Mouse (Mus musculus) layer of hippocampus, postnatal 36 days (tissue): Measurements from ENCODE around the gene Mucl3. TPM values are rescaled to one million over a fixed set of nuclear protein-coding genes. Genes with fewer than 3 reads are reported as not detected.

Experiments used
- DNase-seq, 2 experiments: peaks; one replicate each; pipeline ENCODE4 v3.0.0; 2022
- total RNA-seq, 2 experiments: library from RNA; stranded (reverse); gene quantifications; 2 replicates each; pipeline ENCODE4 v1.2.3; 2021

The Mucl3 gene
- total RNA-seq, 2 experiments from 2014 or later: not detected

DNA sequence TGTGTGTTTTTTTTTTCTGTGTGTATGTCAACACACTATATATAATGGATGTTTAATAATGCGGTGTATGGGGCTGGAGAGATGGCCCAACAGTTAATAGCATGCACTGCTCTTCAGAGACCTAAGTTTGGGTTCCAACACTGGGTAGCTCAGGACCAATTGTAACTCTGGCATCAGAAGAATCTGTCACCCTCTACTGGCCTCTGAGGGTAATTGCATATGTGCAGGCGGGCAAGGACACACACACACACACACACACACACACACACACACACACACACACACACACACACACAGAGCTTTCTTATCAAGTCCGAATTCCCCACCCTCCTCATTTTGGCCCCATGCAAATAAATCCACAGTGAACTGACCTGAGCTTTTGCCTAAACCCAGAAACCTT, 8.3 kb downstream of the Mucl3 start:
- DNase-seq: no peak

DNA sequence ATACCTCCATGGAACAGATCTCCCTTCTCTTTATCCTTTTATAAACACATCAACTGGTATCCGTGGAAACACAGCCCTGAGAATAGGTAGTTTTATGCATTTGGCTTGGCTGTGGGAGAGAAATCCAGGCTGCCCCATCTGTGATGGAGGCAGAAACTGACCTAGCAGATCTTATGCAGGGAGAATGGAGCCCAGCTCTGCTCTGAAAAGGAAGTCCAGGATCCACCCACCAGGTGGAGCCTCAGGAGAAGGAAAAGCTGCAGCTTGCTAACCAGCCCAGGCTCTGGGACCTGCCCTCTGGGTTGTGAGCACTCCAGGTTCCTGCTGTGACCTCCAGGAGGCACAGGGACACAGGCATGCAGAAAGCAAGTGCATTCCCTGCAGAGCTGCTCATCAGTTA, 9.5 kb downstream of the Mucl3 start:
- peak; percentile 18 to 38 for DNase-seq

DNA sequence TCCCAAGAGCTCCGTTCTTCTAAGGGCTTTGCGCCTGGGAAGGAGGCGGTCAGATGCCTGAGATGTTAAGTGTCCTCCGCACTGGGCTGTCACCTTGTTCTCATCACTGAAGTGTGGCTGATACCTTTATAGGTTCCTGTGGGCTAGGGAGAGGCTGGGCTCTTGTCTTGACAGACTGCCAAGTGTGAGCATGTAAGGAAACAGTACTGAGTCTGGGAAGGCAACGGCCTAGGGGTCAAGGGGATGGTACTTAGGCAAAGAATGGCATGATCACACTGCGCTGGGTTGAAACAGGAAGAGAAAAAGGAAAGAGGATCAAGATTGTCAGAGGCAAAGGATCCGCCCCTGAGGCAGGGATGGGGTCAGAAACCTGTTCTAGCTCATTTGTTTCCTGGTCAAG, 17.0 kb downstream of the Mucl3 start, which contains the start of gene Gm9573:
Gm9573 (minus strand) TSS at position 101 of the 400 bp plus-strand sequence.
- no peak for DNase-seq

- no peak for DNase-seq
These were observed 26.4 kb downstream of the Mucl3 start for GRCm38 (mm10) chr17:35617127-35617526.

DNA sequence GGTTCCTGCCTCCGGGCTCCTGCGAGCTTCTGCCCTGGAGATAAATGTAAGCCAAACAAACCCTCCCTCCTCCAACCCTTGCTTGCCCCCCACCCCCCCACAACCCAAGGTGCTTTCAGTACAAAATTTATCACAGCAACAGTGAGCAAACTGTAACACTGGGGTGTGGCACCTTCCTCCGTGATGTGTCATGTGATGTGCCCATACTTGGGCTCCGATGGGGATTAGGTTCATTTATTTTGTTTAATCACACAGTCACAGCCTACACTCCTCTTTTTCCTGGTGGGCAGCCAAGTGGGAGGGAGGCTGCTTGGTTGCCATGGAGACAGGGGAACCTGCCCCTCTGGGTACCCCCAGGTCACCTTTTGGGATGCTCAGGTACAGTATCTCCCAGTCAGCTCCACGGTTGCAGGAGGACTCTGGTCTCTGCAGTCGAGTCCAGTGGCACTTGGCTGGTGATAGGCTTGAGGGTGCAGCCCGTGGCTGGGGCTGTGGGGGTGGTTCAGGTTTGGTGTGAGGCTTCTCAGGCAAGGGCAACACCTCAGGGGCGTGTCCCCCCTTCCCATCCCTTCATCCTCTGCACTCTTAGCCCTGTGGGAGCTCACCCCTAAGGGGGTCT, 41.6 kb downstream of the Mucl3 start:
- DNase-seq: no peak

DNA sequence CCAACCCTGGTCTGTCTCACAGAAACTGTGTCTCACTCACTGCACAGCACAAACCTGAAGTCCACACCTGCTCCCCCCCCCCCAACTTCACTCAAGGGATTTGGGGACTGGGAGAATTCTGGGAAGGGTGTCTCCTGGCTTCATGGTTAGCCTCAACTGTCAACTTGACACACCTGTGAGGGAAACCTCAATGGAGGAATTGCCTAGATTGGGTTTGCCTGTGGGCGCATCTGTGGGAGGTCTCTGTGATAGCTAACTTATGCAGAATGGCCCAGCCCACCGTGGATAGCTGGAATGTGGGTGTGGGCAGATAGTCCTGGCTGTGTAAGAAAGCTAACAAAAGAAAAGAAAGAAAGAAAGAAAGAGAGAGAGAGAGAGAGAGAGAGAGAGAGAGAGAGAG, 42.2 kb downstream of the Mucl3 start, which contains the start of gene Sfta2:
Sfta2 (plus strand) TSS at position 301 of the 400 bp plus-strand sequence.
- no peak for DNase-seq

GRCm38 (mm10) chr17:35597399-35597798, 46.1 kb downstream of the Mucl3 start:
- DNase-seq: no peak

DNA sequence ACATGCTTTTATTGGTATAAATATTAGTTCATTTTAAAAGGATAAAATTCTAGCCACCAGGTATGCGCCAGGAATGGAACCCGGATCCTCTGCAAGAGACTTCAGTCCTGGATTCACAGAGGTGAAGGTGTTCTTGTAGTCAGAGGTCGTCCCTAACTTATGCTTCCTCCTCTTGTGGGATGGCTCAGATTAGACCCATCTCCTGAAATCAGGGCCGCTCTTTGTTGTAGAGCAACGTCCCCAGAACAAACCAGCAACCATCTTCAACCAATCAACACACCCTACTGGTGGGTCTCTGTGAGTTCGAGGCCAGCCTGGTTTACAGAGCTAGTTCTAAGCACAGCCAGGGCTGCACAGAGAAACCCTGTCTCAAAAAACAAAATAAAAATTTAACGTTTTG, 49.0 kb downstream of the Mucl3 start:
- no peak for DNase-seq

DNA sequence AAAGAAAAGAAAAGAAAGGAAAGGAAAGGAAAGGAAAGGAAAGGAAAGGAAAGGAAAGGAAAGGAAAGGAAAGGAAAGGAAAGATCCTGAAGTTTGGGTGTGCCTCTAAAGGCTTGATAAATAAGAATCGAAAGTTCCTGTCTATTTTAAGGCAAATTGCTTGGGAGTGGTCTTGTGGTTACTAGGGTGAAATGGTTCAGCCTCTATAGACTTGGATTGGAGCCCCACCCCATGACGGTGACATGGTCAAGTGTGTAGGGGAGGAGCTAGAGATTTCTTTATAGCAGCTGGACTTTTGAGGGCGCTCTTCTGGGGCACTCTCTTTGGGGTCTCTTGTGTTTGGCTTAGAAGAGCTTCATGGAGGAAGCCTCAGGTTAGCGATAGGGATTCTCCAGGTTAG, 49.7 kb downstream of the Mucl3 start:
- DNase-seq: no peak

- DNase-seq: no peak
These were observed 51.4 kb downstream of the Mucl3 start for GRCm38 (mm10) chr17:35592131-35592530.

DNA sequence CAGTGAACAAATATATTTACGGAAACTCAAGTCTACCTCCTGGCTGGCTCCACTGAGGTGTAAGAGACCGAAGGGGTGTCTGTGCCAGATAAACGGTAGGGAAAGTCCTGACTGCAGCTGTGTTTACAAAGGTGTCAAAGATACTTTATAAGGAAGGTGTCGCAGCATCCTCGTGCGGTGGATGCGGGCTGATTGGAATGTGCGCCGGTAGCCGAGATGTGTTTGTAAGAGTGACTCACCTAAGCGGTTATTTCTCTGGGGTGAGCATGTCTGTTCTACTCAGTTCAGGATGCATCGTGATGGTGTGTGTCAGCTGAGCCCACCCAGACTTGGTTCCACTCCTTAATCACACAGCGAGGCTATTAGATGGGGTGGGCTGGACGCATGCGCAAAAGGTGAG, 51.8 kb downstream of the Mucl3 start:
- DNase-seq: no peak

- peak in 1 of 2 experiments; percentile 12 for DNase-seq
These were observed 52.3 kb downstream of the Mucl3 start for GRCm38 (mm10) chr17:35591219-35591578.

- peak; percentile 68 for DNase-seq
These were observed 52.9 kb downstream of the Mucl3 start for GRCm38 (mm10) chr17:35590410-35591218.

GRCm38 (mm10) chr17:35588387-35588786, 55.1 kb downstream of the Mucl3 start:
- no peak for DNase-seq

GRCm38 (mm10) chr17:35587291-35587690, 56.2 kb downstream of the Mucl3 start:
- DNase-seq: no peak

Other genes with a start within 250 kb of the Mucl3 start
- not detected for gene H2-Q6, start 218.8 kb downstream of the Mucl3 start, total RNA-seq
- gene H2-Q7, start 204.5 kb downstream of the Mucl3 start, total RNA-seq: under 1 TPM; 0.65 to 0.88 TPM
- gene H2-Q10, start 173.6 kb downstream of the Mucl3 start, total RNA-seq: under 1 TPM in 1 of 2 experiments, not detected in 1; 0.15 TPM
- under 1 TPM in 1 of 2 experiments, not detected in 1; 0.32 TPM for gene Pou5f1, start 137.7 kb downstream of the Mucl3 start, total RNA-seq
- gene Tcf19, start 126.9 kb downstream of the Mucl3 start, total RNA-seq: 1 to 10 TPM; 4.3 to 5.8 TPM
- 10 to 100 TPM in 1 of 2 experiments, 1 to 10 TPM in 1; 9.3 to 10.0 TPM for gene Cchcr1, start 126.6 kb downstream of the Mucl3 start, total RNA-seq
- under 1 TPM; 0.42 to 0.63 TPM for gene Psors1c2, start 110.5 kb downstream of the Mucl3 start, total RNA-seq
- gene Cdsn, start 91.6 kb downstream of the Mucl3 start, total RNA-seq: under 1 TPM in 1 of 2 experiments, not detected in 1; 0.40 TPM
- not detected for gene 2300002M23Rik, start 76.2 kb downstream of the Mucl3 start, total RNA-seq
- not detected for gene Sfta2, start 42.1 kb downstream of the Mucl3 start, total RNA-seq
- not detected for gene Gm9573, start 17.1 kb downstream of the Mucl3 start, total RNA-seq
- gene Vars2, start 23.9 kb upstream of the Mucl3 start, total RNA-seq: 10 to 100 TPM; 41.8 to 43.4 TPM
- gene Gtf2h4, start 30.0 kb upstream of the Mucl3 start, total RNA-seq: 10 to 100 TPM; 31.1 to 32.1 TPM
- gene Ddr1, start 60.9 kb upstream of the Mucl3 start, total RNA-seq: 10 to 100 TPM; 62.7 to 63.9 TPM
- 1 to 10 TPM; 4.2 to 6.5 TPM for gene Ier3, start 178.0 kb upstream of the Mucl3 start, total RNA-seq
- gene Flot1, start 179.5 kb upstream of the Mucl3 start, total RNA-seq: 100 to 1,000 TPM; 124 to 132 TPM
- gene Tubb5, start 194.6 kb upstream of the Mucl3 start, total RNA-seq: 100 to 1,000 TPM; 360 to 381 TPM
- 10 to 100 TPM; 13.1 to 19.5 TPM for gene Mdc1, start 197.8 kb upstream of the Mucl3 start, total RNA-seq
- 1 to 10 TPM; 1.5 to 2.2 TPM for gene Nrm, start 217.6 kb upstream of the Mucl3 start, total RNA-seq
- 1 to 10 TPM; 7.4 to 9.5 TPM for gene Ppp1r18, start 221.9 kb upstream of the Mucl3 start, total RNA-seq
- gene Dhx16, start 236.1 kb upstream of the Mucl3 start, total RNA-seq: 10 to 100 TPM; 32.0 to 37.4 TPM